Mouse (Mus musculus) liver, adult 2 months (tissue): ENCODE measurements around the gene Mgme1.

Experiments
- CTCF ChIP-seq: fragments of 200-500 bp; IDR thresholded peaks from 2 replicates; pipeline ENCODE4 v1.5.1; 2011; ENCODE audit warnings: low read depth, low read length, control low read depth
- POLR2A ChIP-seq: fragments of 200-500 bp; IDR thresholded peaks from 2 replicates; pipeline ENCODE4 v1.6.1; 2011; ENCODE audit warnings: low read length, control low read depth; ENCODE audit not compliant: insufficient read depth; ENCODE audit errors: extremely low read depth

- TF ChIP-seq CTCF: no peak
- no peak for TF ChIP-seq POLR2A
Measured at GRCm38 (mm10) chr2:144272088-144272487, 1.6 kb downstream of the Mgme1 start.
